Mouse (Mus musculus): ENCODE measurements around the gene Armc7. TPM values are rescaled to one million over a fixed set of nuclear protein-coding genes. Genes with fewer than 3 reads are reported as not detected.
"Not testable (repeated sequence)": the region's sequence is repeated elsewhere in the genome, so short reads cannot be mapped to it uniquely, and the experiment has no call there.

Armc7 gene
- total RNA-seq, 4 experiments from 2014 or later = 1.2 to 2.2 (median 1.9) TPM

- DNase-seq (ENCODE audit: low spot score) = no peak
These were observed 15.2 kb downstream of the Armc7 start for GRCm38 (mm10) chr11:115490441-115491355.

- peak; percentile 71 for DNase-seq (ENCODE audit: low spot score)
These were observed 16.1 kb downstream of the Armc7 start, which contains the start of gene Nt5c for GRCm38 (mm10) chr11:115491356-115492083. Gene Nt5c, minus strand, starts transcription at chr11:115491862.

DNA sequence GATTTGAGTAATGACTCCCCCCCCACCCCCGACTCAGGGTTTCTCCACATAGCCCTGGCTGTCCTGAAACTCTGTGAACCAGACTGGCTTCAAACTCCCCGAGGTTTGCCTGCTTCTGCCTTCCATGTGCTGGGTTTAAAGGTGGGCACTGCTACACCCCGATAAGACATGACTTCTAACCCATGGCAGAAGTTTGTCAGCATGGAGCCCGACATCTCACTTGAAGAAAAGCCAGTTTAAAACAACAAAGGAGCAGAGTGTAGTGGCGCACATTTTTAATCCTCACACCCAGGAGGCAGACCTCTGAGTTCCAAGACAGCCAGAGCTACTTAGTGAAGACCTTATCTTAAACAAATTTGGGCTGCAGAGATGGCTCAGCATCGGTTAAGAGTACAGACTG is 16.9 kb downstream of the Armc7 start:
- no peak for DNase-seq (ENCODE audit: low spot score)

GRCm38 (mm10) chr11:115496559-115496958 is 21.1 kb downstream of the Armc7 start:
- DNase-seq (ENCODE audit: low spot score) = not testable (repeated sequence)

- DNase-seq (ENCODE audit: low spot score) = no peak
These were observed 27.2 kb downstream of the Armc7 start for GRCm38 (mm10) chr11:115502636-115503035.

DNA sequence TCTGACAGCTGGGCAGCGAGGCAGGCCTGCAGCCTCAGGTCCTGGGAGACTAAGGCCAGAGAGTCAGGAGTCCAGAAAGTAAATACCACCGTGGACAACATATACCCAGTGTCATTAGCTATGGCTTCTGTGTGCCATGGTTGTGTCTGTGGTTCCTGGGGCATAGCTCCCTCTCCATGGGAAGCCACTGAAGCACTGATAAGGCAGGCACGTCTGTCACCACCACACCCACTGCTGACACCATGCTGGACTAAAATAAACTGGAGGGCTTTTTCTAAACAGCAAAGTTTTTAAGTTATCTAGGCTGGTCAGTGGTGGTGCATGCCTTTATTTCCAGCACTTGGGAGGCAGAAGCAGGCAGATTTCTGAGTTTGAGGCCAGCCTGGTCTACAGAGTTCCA is 31.1 kb downstream of the Armc7 start:
- DNase-seq (ENCODE audit: low spot score) = no peak

GRCm38 (mm10) chr11:115508061-115508460 is 32.6 kb downstream of the Armc7 start:
- DNase-seq (ENCODE audit: low spot score) = no peak

- no peak for DNase-seq (ENCODE audit: low spot score)
These were observed 34.5 kb downstream of the Armc7 start for GRCm38 (mm10) chr11:115509773-115510506.

GRCm38 (mm10) chr11:115510507-115510888 is 35.0 kb downstream of the Armc7 start:
- no peak for DNase-seq (ENCODE audit: low spot score)

GRCm38 (mm10) chr11:115511121-115511520 is 35.7 kb downstream of the Armc7 start:
- DNase-seq (ENCODE audit: low spot score) = no peak

DNA sequence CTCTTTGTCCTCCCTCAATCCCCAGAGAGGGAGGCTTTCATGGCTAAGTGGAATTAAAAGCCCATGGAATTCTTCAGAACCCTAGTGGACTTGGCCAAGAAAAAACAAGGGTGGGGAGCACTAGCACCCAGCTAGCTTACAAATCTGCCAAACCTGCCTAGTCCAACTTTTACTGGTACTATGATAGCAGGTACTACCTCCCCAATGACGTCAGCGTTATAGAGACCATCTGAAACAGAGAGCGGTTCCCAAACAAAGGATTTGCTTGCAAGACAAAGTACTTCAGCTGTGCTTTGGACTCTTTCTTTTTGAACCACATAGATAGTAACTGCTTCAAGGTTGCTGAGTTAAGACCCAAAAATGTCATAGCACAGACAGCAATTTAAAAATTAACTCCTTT is 36.5 kb downstream of the Armc7 start:
- no peak for DNase-seq (ENCODE audit: low spot score)

- DNase-seq (ENCODE audit: low spot score) = peak; percentile 40
These were observed 37.1 kb downstream of the Armc7 start for GRCm38 (mm10) chr11:115512407-115513183.

- peak; percentile 40 for DNase-seq (ENCODE audit: low spot score)
These were observed 38.1 kb downstream of the Armc7 start for GRCm38 (mm10) chr11:115513271-115514237.

DNA sequence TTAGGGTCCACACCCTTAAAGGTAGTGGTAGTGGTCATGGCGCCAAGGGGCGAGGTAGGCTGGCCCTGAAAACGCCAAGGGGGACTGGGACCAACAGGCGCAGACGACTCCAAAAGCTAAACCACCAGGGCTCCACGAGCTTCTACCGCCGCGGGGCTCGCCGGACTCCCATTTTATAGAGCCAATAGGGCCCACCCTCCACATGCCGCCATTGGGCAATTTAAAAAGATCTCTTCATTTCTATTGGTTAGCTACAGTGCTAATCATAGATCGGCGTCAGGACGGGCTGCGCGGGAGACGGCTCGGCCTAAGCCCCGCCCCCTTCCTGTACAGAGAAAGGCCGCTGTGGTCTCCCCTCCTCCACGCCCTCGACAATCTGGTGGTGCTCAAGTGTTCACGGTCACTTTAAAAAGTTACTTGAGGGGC is 38.8 kb downstream of the Armc7 start, which contains the start of gene Jpt1:
Gene Jpt1, minus strand, starts transcription at position 150 of the 426 bp plus-strand sequence.
- peak; percentile 100 for DNase-seq (ENCODE audit: low spot score)

- DNase-seq (ENCODE audit: low spot score) = no peak
These were observed 39.6 kb downstream of the Armc7 start for GRCm38 (mm10) chr11:115515021-115515420.

DNA sequence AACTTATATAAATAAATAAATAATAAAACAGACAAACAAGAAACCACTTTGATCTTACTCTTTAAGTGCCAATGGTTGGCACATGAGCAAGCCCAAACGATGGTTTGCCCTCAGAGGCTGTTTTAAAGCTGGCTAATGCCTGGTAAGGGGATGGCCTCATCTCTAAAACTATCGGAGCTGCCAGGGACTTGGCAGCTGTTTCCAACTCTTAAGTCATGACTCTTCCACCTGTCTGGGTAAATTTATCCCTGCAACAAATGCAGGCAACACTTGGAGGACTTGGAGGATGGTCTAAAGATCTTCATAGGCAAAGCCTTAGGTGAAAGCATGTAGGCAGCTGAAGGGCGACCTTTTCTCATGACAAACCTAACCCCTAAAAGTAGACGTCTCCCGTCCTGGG is 41.5 kb downstream of the Armc7 start:
- DNase-seq (ENCODE audit: low spot score) = no peak

DNA sequence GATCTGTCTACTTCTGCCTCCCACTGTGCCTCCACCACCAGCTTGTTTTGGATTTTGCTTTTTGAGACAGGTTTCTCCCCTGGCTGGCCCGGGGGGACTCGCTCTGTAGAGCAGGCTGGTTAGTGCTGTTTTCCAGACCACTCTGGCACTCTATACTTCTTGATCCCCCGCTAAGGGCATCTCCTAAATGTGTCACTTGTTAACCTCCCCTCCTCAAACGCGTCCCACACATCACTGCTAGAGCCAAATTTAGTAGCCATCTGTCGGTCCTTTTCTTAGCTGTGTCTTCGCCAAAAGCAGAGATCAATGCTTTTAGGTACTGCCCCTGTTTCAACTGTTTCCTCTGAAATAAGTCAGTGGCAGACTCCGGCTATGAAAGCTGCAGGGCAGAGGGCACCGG is 43.2 kb downstream of the Armc7 start:
- no peak for DNase-seq (ENCODE audit: low spot score)

GRCm38 (mm10) chr11:115519581-115519980 is 44.1 kb downstream of the Armc7 start:
- no peak for DNase-seq (ENCODE audit: low spot score)

GRCm38 (mm10) chr11:115520218-115520617 is 44.8 kb downstream of the Armc7 start:
- DNase-seq (ENCODE audit: low spot score) = no peak

DNA sequence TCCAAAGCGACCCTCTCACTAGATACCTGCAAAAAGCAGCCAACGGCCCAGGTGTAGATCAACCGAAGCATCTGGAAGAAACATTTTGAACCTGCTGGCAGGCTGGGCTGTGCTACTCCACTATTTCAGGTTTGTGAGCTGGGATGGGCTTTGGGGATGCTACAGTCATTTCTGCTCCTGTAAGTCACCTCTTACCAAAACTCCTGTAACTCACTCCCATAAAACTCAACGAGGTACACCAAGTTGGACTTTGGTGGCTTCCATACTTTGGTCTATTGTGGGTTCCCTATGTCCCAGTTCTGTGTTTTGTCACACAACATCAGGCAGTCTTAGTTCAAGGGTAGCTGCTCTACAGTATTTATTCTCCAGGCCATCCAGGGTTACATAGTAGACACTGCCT is 45.6 kb downstream of the Armc7 start:
- DNase-seq (ENCODE audit: low spot score) = no peak

All from heart, adult 8-10 months (tissue).